Mouse (Mus musculus): ENCODE data around the gene Ephb1.

Gene Ephb1

GRCm38 (mm10) chr9:102073404-102073803 is 281.1 kb downstream of the Ephb1 start:
- DNase-seq (ENCODE audit: low read depth, low spot score), result no peak

DNA sequence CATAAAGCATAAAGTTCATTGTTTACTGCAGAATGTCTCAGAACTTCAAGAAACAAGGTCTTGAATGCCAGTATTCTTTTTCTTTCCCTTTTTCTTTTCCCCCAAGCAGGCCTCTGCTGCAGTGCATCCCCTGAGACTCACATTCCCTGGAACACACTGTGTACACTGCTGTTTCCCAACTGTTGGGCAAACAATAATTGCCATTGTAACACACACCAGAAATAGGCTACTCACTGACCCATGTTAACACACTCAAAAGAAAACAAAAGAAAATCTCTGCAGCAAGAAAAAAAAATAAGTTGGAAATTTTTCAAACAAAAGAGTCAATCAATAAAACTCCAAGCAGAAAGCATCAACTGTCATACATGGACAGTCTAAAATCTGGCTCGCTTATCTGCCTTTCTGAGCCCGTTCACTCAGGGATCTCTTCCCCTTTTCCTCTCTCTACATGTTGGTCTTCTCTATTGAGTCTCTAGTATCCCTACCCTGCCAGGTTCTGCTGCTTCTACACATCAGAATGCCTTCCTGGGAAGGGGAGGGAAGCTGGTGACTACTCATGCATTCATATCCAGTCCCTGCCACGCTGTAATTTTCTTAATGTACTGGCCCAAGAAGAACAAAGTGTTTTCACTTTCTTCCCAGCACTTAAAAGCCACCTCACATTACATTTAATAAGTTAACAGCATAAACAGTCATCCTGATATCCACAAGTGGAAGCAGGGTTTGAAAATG is 285.2 kb downstream of the Ephb1 start:
- peak; percentile 33 for DNase-seq (ENCODE audit: low read depth, low spot score)

DNA sequence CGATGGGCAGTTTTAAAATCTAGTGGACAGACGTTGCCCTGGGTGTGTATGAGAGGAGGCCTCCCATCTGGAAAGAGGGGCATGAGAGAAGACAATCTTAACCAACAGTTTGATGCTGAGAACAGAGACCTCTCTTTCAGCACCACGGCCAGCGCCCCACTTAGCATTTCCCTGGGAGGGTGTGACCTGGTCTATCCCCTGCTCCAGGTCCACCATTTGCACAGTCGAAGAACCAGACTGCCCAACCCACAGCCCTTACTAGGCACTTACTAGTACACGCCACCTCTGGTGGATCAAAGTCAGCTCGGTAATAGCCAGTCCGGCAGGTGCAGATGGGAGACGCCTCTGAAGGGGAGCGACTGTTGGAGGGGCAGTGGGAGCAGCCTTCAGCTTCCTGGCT is 287.9 kb downstream of the Ephb1 start:
- DNase-seq (ENCODE audit: low read depth, low spot score), result no peak

DNA sequence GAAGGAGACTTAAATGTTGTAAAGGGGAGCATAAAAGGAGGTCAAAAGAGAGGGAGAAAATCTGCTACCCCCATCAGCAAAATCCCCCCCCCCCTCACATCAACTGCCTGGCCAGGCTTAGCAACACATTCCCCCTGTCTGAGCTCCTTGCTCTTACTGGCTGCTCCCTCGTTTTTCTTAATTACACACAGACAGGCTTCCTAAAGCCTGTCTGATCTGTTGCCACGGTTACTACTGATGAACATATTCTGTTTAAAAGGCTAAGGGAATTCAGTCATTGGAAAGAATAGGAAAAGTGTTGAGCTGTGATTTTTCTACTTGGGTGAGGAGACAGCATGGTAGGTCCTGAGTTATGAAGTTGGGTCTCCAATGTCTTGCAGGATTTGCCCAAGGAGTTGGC is 308.6 kb downstream of the Ephb1 start:
- no peak for DNase-seq (ENCODE audit: low read depth, low spot score)

- no peak for DNase-seq (ENCODE audit: low read depth, low spot score)
Measured at GRCm38 (mm10) chr9:102045111-102045861, 309.2 kb downstream of the Ephb1 start.

- peak; percentile 61 for DNase-seq (ENCODE audit: low read depth, low spot score)
Measured at GRCm38 (mm10) chr9:102039011-102039733, 315.3 kb downstream of the Ephb1 start.

- no peak for DNase-seq (ENCODE audit: low read depth, low spot score)
Measured at GRCm38 (mm10) chr9:102036132-102036531, 318.4 kb downstream of the Ephb1 start.

DNA sequence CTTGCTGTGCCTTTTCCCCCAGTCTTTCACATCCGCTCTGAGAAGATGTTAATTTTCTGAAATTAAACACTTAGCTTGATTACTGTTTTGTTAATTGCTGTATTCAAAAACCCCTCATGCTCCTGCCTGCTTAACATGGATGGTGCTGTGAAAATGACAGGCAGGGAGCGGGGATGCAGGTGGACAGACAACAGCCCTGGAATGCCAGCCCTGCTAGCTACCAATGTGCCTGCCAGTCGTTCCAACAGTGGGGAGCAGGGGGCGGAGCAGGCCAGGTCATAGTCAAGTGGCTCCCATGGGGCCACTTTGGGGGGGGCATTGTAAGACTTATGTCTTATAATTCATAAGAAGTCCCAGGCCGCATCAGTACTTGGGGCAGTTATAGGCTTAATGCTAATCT is 321.3 kb downstream of the Ephb1 start:
- no peak for DNase-seq (ENCODE audit: low read depth, low spot score)

DNA sequence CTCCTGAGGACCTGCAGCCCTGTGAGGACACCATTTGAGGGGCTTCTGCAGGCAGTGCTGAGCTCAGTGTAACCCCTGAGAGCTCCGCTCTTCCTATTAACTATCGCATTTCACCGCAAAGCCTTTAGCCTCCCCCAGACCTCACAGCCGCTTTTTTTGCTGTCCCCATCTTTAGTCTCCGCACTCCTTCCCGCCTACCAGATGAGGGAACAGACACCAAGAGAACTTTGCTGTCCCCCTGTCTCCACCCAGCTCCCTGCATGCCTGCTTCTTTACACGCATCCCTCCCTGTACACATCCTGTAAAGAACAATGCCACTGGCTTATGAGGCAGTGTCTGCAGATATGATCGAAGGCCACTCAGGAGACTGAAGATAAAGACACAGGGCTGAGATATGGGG is 322.1 kb downstream of the Ephb1 start:
- no peak for DNase-seq (ENCODE audit: low read depth, low spot score)

- DNase-seq (ENCODE audit: low read depth, low spot score), result no peak
Measured at GRCm38 (mm10) chr9:102029661-102030060, 324.8 kb downstream of the Ephb1 start.

DNA sequence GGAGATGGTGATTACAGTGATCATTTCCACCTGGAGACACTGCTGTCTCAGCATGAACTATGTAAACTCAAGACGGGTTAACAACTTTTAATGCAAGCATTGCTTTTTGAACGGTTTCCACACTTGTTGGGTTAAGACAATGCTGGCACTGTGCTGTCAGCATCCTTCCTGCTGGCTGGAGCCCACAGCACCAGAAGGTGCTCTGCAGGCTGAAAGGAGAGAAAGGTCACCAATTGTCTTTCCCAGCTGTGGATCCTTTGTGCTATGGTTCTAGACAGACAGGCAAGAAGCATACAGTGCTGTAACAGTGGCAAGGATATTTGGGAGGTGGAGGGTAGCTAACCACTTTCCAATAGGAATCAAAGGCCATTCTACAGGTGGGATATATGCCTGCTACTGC is 328.4 kb downstream of the Ephb1 start:
- peak; percentile 76 for DNase-seq (ENCODE audit: low read depth, low spot score)

- peak; percentile 62 for DNase-seq (ENCODE audit: low read depth, low spot score)
Measured at GRCm38 (mm10) chr9:102025141-102025540, 329.4 kb downstream of the Ephb1 start.

DNA sequence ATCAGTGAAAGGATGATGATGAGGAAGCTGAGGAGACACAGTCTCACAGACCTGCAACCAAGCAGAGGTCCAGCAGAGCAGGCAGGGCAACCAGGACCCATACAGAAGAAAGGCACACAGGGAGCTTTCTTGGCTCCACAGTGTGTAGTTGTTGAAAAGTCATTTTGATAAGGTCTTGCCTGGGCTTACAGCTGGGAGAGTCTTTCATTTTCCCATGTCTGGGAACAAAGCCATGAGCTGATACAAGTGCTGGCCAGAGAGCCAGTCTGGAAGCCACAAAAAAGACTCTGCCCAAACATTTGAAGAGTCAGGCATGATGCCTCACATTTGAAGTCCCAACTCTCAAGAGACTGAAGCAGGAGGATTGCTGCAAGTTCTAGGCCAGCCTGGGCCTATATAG is 339.0 kb downstream of the Ephb1 start:
- DNase-seq (ENCODE audit: low read depth, low spot score), result peak; percentile 43

DNA sequence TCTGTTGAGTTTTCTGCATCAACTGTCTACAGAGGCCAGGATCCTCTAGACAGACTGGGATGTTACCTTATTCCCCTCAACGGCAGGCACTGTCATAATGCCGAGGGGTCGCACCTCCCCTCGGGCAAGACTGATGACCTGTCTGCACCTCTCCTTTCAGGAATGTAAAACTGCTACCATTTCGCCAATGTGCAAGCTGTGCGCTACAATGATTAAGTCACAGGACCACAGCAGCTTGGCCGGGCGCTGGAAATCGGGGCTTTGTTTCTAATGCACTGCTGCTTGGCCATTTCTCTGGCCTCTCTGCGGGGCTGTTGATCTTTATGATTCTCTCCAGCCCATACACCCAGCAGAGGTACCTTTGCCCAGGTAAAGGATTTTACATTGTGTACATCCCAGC is 346.8 kb downstream of the Ephb1 start:
- DNase-seq (ENCODE audit: low read depth, low spot score), result no peak

GRCm38 (mm10) chr9:102006539-102006938 is 348.0 kb downstream of the Ephb1 start:
- peak; percentile 65 for DNase-seq (ENCODE audit: low read depth, low spot score)

- DNase-seq (ENCODE audit: low read depth, low spot score), result no peak
Measured at GRCm38 (mm10) chr9:102002920-102003319, 351.6 kb downstream of the Ephb1 start.

GRCm38 (mm10) chr9:102002186-102002585 is 352.3 kb downstream of the Ephb1 start:
- peak; percentile 23 for DNase-seq (ENCODE audit: low read depth, low spot score)

GRCm38 (mm10) chr9:102001633-102002165 is 352.8 kb downstream of the Ephb1 start:
- DNase-seq (ENCODE audit: low read depth, low spot score), result no peak

DNA sequence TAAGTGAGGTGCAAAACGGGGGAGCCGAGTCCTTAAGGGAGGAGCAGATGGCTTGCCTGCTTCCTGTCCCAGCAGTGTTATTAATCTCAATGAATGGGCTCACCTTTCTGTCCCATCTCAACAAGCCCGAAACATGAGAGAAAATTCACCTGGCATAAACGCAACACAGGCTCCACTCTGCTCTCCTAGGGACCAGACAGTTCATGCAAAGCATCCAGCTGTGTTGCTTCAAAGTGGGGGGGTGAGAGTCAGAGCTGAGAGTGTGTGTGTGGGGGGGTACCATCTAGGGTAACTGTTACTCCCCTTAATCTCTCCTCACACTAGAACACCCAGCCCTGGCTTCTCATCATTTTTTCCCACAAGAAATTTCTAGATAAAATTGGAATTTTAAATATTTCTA is 354.8 kb downstream of the Ephb1 start:
- no peak for DNase-seq (ENCODE audit: low read depth, low spot score)

- DNase-seq (ENCODE audit: low read depth, low spot score), result peak; percentile 24
Measured at GRCm38 (mm10) chr9:101996771-101997500, 357.6 kb downstream of the Ephb1 start.

DNA sequence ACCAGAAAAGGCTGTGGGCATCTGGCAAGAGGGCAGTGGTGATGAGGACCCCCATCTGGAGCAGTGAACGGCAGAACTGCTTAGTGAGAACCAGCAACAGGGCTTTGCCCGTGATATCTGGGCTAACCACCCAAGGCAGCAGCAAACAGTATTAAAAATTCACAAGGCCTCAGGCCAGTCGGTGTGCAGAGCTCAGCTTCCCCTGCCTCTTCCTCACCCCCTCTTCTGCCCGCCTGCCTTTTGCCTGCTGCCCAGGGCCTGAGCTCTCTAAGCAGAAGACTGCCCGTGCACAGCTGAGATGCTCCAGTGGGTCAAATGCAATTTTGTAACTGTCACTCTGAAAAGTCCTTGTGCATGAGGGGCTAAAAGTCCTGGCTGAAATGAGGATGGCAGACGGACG is 358.3 kb downstream of the Ephb1 start:
- DNase-seq (ENCODE audit: low read depth, low spot score), result no peak

Data from brain, adult 2 months (tissue).